In genomic region chr5:114707265-114708068, GRCm38 (mm10) we compare ENCODE assay signal across 7 mouse cellular contexts. TPM values are rescaled to one million over a fixed set of nuclear protein-coding genes. Genes with fewer than 3 reads are reported as not detected.
DNase-seq lines count a peak whose midpoint lies in the region; ATAC-seq lines count a peak whose summit lies in the region.

Gene Tchp, plus strand, starts transcription at chr5:114707760.

- ATAC-seq in granulocyte monocyte progenitor cell, adult 5-6 weeks (replicated peaks; ENCODE audit: poor library complexity, severe bottlenecking), result peak; percentile 73
- peak; percentile 87 for ATAC-seq in midbrain, embryonic 13.5 days

- H3K4me1 ChIP-seq in embryonic facial prominence, embryonic 10.5 days, result peaks cover 17% of the 10 kb centered on the region
- H3K4me1 ChIP-seq in limb, embryonic 10.5 days, result peaks cover 10% of the 10 kb centered on the region
- peaks cover 11% of the 10 kb centered on the region for H3K4me1 ChIP-seq in midbrain, embryonic 13.5 days (replicated peaks)

- 3% methylated on average over 49 of the region's 49 CpGs for WGBS in embryonic facial prominence, embryonic 10.5 days
- 2% methylated on average over 49 of the region's 49 CpGs for WGBS in limb, embryonic 10.5 days
- WGBS in midbrain, embryonic 13.5 days, result 3% methylated on average over 48 of the region's 49 CpGs

- H3K9me3 ChIP-seq in embryonic facial prominence, embryonic 10.5 days, result no peaks in the 10 kb centered on the region
- no peaks in the 10 kb centered on the region for H3K9me3 ChIP-seq in limb, embryonic 10.5 days (replicated peaks)
- no peaks in the 10 kb centered on the region for H3K9me3 ChIP-seq in midbrain, embryonic 13.5 days

- H3K27ac ChIP-seq in embryonic facial prominence, embryonic 10.5 days (replicated peaks), result peak within 1 kb of the TSS; percentile 86
- peak within 1 kb of the TSS; percentile 84 for H3K27ac ChIP-seq in limb, embryonic 10.5 days
- H3K27ac ChIP-seq in midbrain, embryonic 13.5 days, result no peak within 1 kb of the TSS

- peaks cover 35% of the 10 kb centered on the region for H3K36me3 ChIP-seq in embryonic facial prominence, embryonic 10.5 days (replicated peaks)
- peaks cover 35% of the 10 kb centered on the region for H3K36me3 ChIP-seq in limb, embryonic 10.5 days
- H3K36me3 ChIP-seq in midbrain, embryonic 13.5 days, result peaks cover 31% of the 10 kb centered on the region

- H3K4me2 ChIP-seq in midbrain, embryonic 13.5 days (replicated peaks), result peak within 1 kb of the TSS; percentile 79

- 0 out of 2 replicates have a peak, but pooled peaks cover 3% of the 10 kb centered on the region for H3K27me3 ChIP-seq in embryonic facial prominence, embryonic 10.5 days (replicated peaks; ENCODE audit: low read depth, poor library complexity, severe bottlenecking)
- H3K27me3 ChIP-seq in limb, embryonic 10.5 days (ENCODE audit: low read depth, poor library complexity, severe bottlenecking), result no peaks in the 10 kb centered on the region
- H3K27me3 ChIP-seq in midbrain, embryonic 13.5 days, result no peaks in the 10 kb centered on the region

- peak within 1 kb of the TSS; percentile 71 for H3K9ac ChIP-seq in midbrain, embryonic 13.5 days (replicated peaks)

- H3K4me3 ChIP-seq in embryonic facial prominence, embryonic 10.5 days, result peak within 1 kb of the TSS; percentile 90
- H3K4me3 ChIP-seq in limb, embryonic 10.5 days, result peak within 1 kb of the TSS; percentile 87
- peak within 1 kb of the TSS; percentile 58 for H3K4me3 ChIP-seq in midbrain, embryonic 13.5 days (replicated peaks)

- DNase-seq in adrenal gland, postnatal 10 days, result peak; percentile 97
- DNase-seq in embryonic facial prominence, embryonic 10.5 days (ENCODE audit: low spot score), result peak; percentile 96
- DNase-seq in kidney, adult 11 months, result peak; percentile 89
- peak; percentile 99 for DNase-seq in limb, embryonic 10.5 days (ENCODE audit: low spot score)
- peak; percentile 87 for DNase-seq in spleen, adult 12 weeks (ENCODE audit: low spot score)

RNA-seq across cellular contexts. Expression of gene Tchp, which starts in this region (rescaled TPM):
- total RNA-seq in adrenal gland, postnatal 10 days (2021), result 10 to 100 TPM in 1 of 2 experiments, 1 to 10 TPM in 1; 5.7 to 11.7 TPM
- 20.7 and 22.0 TPM in 2 replicates for polyA plus RNA-seq in embryonic facial prominence, embryonic 10.5 days (2016; fragmentation: Nextera tagmentation; extraction: Ambion mirVana)
- total RNA-seq in granulocyte monocyte progenitor cell, adult 5-6 weeks (2014; fragmentation: Nextera tagmentation), result 6.0 and 25.2 TPM in 2 replicates
- 9.8 and 12.6 TPM in 2 replicates for total RNA-seq in granulocyte monocyte progenitor cell, adult 5-6 weeks (2017)
- polyA plus RNA-seq in limb, embryonic 10.5 days (2016; fragmentation: Nextera tagmentation; extraction: Ambion mirVana), result 18.8 and 22.0 TPM in 2 replicates
- polyA plus RNA-seq in midbrain, embryonic 13.5 days (2015; fragmentation: Nextera tagmentation; extraction: Ambion mirVana), result 18.5 and 19.7 TPM in 2 replicates
